Mouse (Mus musculus) right cerebral cortex, postnatal 4 days (tissue): ENCODE results near the gene Palld.

Experiments
- DNase-seq: peaks from one replicate; pipeline ENCODE4 v3.0.0-alpha.2; 2022

The Palld gene

DNA sequence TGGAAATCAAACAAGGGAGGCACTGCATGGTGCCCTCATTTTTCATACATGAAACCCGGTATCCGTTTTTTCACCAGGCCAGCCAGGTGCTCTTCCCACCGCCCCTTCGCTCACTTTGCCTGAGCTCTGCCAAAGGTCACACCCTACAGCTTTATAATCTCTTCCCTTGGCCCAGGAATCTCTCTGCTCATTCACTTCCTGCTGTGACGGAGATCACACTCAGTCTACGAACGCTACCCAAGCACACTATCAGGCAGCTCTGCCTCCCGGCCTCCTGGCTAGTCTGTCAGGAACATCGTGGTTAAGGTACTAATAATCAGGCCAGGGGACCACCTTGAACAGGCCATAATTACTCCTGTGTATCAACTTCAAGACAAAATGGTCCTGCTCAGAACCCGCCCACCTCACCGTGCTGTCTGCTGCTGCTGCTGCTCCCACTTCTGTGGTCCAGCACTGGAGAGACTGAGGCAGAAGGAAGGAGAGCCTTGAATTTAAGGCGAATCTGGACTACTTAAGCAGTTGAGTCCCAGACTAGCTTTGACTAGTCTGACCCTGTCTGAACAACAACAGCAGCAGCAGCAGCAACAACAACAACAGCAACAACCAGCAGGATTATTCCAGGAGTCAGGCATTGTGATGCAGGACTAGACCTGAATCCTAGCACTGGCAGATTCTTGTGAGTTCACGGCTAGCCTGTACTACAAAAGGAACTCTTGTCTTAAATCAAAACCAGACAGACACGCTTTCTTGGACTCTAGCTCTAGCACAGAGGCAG lies 187.0 kb downstream of the Palld start:
- no peak for DNase-seq

DNA sequence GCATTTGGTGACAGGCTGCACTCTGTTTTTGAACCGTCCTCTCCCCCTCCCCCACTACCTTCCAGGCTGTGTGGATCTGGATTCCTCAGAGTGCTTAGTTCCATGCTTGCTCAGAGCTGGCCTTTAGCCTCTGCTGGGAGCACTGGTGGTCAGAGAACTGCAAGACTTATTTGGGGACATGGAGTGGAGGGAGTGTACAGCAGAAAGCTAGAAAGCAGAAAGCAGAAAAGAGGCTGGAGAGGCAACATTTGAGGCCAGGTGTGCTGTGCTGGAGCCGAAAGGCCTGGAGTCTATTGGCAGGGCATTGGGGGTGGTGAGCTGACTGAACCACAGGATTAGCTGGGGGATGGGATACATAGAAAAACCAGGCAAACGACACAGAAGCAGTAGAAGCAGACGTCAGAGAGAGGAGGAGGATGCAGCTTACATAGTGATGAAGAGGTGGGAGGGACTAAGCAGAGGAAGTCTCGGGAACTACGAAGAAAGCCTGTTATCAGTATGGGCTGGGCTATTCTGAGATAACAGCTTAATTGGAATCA lies 188.1 kb downstream of the Palld start:
- no peak for DNase-seq

DNA sequence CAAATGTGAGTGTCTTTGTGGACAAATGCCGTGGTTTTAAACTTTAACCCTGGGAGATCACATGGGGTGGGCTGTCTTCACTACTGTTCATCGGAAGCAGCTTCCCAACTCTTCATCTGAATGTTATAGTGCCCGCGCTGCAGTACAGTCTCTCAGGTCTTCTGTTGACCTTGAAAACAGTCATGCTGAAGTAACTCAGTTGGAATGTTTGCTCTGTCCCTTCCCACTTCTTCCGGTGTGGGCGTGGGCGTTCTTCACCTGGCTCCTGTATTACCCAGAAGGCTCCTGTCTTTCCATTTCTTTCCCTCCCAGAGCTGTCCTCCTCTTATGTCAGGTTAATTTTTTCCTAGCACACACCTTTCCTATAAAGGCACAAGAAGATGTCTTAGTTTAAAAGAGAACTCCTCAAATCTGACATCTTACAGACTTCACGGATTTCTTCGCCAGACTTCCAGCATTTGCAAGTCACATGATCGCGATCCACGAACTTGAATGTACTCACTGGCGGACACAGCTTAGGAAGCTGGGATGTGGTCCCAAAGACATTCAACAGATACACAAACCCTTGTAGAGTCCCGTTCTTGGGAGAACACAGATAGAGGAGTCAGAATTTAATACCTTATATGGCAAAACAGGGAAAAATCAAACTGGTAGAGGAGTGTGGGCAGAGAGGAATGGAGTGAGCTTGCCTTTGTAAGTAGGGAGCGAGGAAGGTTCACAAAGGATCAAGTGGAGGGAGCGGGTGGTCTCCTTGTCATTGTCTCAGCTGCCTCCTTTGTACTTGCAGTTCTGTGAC lies 189.1 kb downstream of the Palld start:
- no peak for DNase-seq

DNA sequence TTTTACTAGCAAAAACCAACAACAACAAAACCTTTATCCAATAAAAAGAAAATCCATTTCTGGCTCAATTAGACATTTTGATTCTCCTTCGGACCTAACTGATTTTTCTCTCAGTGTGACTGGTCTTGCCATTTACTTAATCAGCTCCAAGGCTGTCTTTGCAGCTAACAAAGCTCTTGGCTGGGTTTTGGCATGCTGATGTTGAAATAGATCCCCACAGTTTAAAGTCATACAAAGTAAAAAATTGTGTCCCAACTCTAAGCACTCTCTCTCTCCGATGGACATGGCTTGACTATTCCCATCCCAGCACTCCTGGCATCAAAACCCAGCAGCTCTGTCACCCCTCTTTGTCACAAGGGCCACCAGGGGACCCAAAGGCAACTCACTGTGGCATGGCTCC lies 190.1 kb downstream of the Palld start:
- no peak for DNase-seq

DNA sequence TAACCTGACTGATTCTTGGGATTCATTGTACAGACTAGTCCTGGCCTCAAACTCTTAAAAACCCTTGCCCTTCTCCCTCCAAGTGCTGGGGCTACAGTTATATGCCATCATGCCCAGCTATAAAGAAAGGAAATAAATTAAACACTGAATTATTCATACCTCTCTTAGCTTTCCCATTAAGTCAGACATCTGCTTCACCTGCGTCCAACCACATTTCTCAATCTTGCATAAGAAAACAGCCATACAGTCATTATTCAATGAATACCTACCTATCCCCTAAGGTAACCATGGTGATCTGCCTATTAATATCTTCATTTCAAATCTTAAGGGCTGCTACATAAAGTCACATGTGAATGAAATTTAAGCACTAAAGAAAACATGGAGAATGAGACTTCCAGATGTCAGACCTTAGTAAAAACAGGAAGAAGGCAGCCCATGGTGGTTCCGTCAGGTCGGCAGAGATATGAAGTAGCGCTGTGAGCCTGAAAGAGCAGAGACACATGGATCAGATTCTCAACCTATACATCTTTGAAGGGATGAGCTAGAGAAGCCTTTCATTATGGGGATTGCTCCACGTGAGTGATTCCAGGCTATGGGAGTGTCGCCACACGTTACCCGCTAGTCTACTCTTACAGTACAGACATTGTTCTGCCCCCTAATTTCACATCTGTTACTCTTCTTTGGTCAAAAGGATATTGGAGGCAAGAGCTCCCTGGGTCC lies 193.7 kb downstream of the Palld start:
- DNase-seq = no peak

DNA sequence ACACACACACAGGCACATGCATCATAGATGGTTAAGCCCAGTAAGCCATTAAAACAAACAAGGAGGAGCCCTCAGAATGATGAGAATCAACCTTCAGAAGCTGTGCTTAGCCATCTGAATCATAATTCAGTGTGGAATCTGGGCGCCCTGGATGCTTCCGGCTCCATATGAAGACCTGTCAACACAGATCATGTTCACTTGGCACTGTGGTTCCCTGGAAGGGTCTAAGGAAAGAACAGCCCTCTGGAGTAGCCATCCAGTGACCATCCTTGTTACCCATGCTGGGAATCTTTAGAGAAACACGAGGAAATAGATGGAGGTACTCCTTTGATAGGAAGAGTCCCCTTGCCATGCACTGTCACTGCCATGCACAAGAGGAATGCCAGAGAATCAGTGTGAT lies 197.0 kb downstream of the Palld start:
- DNase-seq = no peak

DNA sequence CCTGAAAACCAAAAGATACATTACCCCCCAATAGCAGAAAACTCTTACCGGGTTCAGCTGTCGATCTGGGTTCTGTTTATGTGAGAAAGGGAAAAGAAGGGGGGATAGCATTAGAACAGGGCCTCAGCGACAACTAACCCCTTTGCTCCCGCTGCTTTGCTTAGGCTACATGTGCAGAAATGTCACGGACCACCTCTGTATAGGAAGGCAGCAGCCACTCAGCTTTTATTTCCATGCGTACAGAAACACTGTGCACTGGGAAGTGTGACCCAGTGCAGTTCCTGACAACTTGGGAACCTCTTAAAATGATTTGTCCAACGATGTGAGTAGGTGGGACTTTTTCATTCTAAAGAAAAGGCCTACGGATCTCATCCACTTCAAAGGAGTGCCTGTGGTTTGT lies 200.4 kb downstream of the Palld start:
- DNase-seq = no peak

DNA sequence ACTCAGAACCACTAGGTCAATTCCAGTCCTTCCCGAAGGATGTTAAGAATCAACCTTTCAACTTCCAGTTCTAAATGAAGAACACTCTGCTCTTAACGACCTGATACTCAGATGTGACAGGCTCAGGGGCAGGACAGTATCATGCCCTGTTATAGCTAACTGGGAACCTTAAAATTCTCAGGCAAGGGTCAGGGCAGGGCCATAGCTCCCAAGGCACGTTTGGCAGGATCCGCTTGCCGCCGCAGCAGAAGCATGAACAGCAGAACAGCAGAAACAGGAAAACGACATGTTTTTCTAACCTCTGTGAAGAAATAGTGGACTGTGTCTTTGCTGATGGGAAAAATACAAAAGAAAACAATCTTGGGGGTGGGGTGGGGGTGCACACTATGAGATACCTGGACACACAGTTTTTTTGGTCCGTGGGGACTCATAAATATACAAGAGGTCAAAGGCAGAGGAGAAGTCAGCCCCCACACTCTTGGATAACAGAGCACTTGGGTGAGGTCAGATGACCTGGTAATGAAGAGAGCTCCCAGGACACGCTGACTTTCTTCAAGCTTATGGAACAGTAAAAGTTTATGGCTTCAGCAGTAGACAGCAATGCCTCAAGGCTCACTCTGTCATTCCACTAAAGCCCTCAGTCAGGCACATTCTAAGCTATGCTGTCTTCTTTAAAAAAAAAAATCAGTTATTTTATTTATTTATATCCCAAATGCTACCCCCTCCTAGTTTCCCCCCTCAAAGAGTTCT lies 201.4 kb downstream of the Palld start:
- DNase-seq = no peak

DNA sequence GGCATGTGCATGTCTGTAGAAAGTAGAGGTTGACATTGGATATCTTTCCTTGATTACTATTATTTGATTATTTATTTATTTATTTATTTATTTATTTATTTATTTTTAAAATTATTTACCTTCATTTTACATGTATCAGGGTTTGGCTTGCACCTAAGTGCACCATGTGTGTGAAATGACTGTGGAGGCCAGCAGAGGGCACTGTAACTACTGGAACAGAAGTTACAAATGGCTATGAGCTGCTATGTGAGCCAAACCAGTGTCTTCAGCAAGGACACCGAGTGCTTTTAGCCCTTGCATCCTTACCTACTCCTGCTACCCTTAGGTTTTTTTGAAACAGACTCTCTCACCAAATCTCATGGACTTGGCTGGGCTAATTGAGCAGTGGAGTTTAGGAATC lies 202.2 kb downstream of the Palld start:
- DNase-seq = no peak

DNA sequence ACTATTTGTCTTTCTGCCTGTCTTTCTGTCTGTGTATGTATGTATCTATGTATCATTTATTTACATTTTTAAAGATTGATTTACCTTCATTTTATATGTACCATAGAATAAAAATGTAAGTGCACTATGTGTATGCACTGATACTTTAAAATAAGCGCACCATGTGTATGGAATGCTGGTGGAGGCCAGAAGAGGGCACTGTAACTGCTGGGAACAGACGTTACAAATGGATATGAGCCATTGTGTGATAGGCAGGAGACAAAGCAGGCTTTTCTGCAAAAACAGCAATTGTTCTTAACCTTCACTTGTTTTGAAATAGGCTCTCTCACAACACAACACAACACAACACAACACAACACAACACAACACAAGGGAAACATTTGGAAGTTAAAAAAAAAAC lies 203.5 kb downstream of the Palld start:
- DNase-seq = no peak

DNA sequence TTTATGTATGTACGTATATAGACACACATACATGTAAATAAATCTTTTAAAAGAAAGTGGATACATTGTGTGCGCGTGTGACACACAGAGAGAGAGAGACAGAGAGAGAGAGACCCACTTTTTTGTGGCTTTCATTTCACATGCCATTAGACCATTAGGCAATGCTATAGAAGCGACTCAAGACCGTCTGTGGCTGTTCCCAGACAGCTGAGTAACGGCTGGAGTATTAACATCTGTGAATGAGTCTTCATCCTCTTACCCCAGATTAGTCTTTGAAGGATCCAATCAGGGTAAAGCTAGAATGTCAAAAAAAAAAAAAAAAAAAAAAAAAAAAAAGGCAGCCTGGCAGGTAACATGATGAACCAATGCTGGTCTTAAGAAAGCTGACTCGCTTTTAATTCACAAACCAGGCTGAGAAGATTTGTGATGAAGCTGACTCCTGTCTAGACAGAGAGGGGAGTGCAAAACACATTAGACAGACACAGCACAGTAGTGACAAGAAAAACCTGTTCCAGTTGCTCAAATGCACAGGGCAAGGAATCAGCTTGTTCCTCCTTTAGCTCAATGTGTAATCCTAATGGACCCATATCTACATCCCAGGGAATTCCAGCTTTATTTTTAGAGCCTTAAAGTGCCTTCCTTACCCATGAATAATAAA lies 204.6 kb downstream of the Palld start:
- DNase-seq = no peak

DNA sequence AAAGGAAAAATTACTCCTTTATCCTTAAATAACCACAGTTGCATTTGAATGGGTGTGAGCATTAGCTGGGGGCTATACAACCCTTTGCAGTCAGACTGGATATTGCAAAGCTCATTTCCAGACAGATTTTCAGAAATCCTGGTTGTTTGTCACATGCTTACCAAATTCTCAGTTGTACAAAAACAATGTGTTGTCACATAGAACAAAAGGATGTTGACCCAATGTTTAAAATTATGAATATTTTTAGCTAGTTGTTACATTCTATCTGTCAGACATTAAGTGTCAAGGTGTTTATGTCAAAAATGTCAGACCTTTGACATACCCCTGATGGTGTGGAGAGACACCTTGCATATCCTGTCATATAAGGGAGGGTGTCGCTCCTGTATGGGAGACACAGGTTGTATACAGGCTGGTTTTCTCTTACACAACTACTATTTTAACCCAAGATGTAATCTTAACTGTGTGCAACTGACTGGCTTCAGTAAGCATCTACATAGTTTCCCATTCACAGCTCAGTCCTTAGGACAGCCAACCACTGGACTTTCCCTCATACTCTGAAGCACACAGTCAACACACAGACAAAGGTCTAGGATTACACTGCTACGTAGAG lies 205.5 kb downstream of the Palld start:
- DNase-seq = no peak

DNA sequence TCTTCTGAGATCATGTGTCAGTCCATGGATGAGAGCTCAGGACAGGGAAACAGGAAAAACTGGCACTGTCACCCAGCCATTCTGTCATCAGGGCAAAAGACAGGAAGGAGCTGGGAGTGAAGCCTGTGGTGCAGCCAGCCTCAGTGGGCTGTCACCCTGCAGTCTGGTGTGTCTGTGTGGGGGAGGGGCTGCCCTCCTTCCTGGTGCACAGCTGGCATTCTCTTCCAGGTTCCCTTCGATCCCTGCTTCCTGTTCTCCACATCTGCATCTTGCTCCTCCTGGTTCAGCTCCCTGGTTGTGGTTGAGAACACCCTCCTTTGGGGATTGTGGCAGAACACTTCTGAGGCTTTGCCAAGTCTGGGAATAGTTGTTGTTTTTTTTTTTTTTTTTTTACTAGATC lies 207.1 kb downstream of the Palld start:
- DNase-seq = no peak

DNA sequence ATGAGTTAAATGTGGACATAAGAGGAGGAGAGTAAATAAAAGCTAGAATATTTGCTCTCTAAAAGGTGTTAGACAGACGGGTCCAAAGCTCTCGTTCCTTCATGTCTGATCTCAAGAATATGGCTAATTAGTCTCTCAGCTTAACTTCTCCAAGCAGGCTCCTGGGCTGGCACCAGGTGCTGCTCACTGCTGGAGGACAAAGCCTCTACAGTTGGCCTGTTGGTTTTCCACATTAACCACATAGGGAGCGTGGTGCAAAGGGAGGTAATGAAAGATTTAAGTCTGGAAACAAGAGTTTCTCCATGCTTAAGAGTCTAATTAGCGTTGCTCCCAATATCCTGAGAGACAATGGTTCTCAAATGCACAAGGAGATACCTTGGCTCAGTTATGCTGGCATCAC lies 209.6 kb downstream of the Palld start:
- DNase-seq = no peak

DNA sequence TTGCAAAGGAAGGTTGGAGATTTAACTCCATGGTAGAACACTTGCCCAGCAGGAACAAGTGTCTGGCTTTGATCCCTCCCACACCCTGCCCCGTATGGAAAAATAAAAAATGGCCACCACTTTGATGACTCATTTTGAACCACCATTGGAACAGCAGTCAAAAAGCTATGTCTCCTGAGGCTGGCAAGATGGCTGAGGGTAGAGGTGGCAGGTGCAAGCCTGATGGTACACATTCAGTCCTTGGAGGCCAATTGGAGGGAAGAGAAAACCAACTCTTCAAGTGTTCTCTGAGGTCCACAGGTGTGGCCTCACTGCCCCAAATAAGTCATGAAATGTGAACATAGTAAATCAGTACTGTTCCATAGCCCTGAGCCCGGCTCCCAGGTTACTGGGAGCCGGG lies 210.4 kb downstream of the Palld start:
- no peak for DNase-seq

DNA sequence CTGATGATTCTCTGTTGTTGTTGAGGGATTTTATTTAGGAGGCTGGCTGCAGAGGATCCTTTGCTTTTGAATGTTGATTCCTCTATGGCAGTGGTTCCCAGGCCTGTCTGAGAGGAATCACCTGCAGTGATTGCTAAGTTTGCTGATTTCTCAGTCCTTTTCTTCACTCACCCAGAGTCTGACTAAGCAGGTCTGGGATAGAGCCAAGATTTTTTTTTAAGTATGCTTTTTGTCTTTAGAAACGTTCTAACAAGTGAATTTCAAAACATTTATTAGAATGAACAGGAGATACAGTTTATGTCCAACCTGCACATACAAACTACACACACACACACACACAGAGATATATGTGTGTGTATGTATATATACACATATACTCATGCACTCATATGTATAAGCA lies 211.1 kb downstream of the Palld start:
- no peak for DNase-seq

DNA sequence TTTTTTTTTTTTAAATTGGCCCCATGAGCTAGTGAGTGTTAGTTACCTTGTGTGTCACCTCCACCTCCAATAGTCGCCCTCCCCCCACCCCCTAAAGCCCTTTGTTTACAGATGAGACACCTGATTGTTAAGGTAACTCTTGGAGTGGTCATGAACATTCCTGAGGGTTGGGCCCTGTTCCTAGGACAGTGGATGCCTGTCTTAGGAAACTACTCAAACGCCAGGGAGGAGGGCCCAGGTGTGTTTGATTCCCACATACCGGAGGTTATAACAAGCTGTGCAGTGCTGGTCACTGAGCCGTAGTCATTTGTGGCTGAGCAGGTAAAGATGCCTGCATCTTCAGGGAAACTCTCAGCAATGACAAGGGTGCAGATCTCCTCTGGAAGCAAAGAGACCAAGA lies 215.4 kb downstream of the Palld start:
- DNase-seq = no peak

DNA sequence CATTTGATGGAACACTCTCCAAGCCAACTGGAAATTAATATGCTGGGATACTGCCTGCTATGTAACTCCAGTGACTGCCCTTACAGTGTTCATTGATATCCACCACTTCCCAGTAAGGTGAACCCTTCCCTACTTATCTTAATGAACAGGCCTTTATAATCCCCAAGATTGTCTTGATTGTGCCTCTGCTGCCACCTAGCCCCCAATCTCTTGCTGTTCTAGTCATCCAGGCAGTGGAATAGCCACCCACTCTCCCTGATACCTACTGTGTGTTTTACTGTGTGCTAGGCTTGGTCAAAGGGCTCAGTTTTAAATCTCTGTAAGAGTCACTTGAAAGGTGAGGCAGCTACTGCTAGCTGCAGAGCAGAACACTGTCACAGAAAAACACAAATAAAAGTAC lies 216.2 kb downstream of the Palld start:
- DNase-seq = no peak

DNA sequence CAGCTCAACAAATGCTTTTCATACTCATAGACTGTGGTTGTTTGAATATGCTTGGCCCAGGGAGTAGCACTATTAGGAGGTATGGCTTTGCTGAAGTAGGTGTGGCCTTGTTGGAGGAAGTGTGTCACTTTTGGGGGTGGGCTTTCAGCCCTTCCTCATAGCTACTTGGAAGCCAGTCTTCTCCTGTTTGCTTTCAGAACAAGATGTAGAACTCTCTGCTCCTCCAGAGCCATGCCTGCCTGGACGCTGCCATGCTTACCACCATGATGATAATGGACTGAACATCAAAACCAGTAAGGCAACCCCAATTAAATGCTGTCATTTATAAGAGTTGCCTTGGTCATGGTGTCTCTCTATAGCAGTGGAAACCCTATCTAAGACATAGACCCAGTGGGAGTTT lies 217.2 kb downstream of the Palld start:
- DNase-seq = no peak

DNA sequence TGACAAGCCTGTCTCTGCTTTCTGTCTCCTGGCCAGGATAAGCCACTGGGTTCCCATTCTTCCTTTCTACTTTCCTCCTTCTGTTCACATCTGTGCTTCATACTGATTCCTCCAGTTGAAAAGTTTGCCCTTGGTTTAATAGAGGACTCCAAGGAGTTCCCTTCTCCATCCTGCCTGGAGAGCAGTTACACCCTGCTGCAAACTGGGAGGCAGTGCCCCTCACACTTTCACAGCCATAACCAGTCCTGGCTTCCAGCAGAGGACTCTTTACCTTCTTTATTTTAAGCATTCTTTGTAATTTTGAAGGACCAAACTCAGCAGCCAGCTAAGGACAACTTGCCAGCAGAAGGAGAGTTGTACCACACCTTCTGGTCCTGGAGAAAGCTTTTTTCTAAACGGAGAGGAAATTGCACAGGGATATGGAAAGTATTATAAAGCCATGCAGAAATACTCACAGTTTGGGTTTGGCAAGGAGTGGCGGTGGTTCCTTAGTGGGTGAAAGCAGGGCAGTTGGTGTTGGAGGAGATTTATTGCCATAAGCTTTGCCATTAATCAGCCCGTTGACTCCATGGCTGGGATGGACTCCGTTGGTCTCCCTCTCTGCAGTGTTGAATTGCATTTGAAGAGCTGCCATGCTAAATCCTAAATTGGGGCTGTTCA lies 218.1 kb downstream of the Palld start:
- DNase-seq = no peak

DNA sequence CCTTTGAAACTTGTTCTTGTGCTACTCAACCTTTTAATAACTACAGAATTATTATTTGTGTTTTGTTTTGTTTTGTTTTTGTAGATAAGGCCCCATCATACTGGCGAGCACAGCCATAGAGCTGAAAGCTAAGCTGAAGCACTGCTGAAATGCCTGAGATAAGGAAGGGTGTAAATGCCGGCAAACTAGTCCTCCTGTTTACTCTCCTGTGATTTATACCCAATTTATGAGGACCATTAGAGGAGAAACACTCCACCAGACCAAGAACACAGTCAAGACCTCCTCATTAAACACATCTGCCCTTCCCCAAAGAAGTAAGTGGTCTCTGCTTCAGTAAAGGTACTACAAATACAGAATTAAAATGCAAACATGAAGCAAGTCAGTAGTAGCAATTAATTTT lies 219.6 kb downstream of the Palld start:
- no peak for DNase-seq
